Mouse (Mus musculus) heart, adult 2 months (tissue): ENCODE measurements around the gene Aldh1l1.

Experiments
- CTCF ChIP-seq: fragments of 200-600 bp; IDR thresholded peaks from 2 replicates; pipeline ENCODE4 v1.8.1; 2022; ENCODE audit warnings: antibody characterized with exemption, mild to moderate bottlenecking, moderate library complexity
- EP300 ChIP-seq: fragments of 200-500 bp; IDR thresholded peaks from 2 replicates; pipeline ENCODE4 v1.6.1; 2011; ENCODE audit warnings: low read depth, low read length, control low read depth; ENCODE audit not compliant: insufficient read depth
- POLR2A ChIP-seq: fragments of 200-500 bp; IDR thresholded peaks from 2 replicates; pipeline ENCODE4 v1.6.1; 2011; ENCODE audit warnings: mild to moderate bottlenecking, low read depth, low read length, control low read depth; ENCODE audit not compliant: insufficient read depth

DNA sequence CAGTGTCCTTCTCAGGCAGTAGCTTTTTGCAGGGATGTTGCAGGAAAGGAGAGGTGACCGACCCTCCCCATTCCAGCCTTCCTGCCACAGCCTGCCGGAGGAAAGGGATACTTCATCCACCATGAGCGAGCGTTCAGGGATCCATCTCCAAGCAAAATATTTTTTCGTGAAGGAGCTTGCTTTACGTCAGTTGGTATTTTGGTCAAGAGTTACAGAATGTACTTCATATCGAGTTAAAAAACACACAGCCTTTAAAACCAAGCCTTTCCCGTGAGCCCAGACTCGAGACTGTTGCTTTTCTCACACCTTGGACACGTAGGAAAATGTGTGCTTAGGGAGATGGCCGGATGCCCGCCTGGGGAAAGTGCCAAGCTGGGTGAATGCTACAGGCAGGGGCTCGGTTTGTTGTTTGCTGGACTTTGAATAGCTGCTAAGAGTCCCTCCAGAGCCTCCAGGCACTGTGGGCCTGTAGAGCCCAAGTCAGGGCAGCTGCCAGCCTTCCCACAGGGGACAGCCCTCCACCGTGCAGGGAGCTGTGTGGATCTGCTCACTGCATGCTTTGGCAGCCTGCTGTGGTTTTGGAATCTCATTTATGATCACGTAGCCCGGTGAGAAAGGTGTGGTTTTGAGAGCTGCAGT lies 20.6 kb downstream of the Aldh1l1 start:
- TF ChIP-seq CTCF (no peak), POLR2A (peak; percentile 44; the same call in 1 of the 2 replicates), EP300 (peak; percentile 79)
